Mouse (Mus musculus) testis, adult 2 months (tissue): ENCODE results near the gene Duox2.

ENCODE experiments used
- CTCF ChIP-seq: fragments of 200-500 bp; IDR thresholded peaks from 2 replicates; pipeline ENCODE4 v1.5.1; 2012; ENCODE audit warnings: low read depth, mild to moderate bottlenecking, inconsistent platforms, low read length, moderate library complexity; ENCODE audit not compliant: control insufficient read depth, insufficient read depth, insufficient replicate concordance
- POLR2A ChIP-seq: fragments of 200-500 bp; IDR thresholded peaks from 2 replicates; pipeline ENCODE4 v1.6.1; 2012; ENCODE audit warnings: low read depth, mild to moderate bottlenecking, inconsistent platforms, low read length, moderate library complexity; ENCODE audit not compliant: control insufficient read depth

DNA sequence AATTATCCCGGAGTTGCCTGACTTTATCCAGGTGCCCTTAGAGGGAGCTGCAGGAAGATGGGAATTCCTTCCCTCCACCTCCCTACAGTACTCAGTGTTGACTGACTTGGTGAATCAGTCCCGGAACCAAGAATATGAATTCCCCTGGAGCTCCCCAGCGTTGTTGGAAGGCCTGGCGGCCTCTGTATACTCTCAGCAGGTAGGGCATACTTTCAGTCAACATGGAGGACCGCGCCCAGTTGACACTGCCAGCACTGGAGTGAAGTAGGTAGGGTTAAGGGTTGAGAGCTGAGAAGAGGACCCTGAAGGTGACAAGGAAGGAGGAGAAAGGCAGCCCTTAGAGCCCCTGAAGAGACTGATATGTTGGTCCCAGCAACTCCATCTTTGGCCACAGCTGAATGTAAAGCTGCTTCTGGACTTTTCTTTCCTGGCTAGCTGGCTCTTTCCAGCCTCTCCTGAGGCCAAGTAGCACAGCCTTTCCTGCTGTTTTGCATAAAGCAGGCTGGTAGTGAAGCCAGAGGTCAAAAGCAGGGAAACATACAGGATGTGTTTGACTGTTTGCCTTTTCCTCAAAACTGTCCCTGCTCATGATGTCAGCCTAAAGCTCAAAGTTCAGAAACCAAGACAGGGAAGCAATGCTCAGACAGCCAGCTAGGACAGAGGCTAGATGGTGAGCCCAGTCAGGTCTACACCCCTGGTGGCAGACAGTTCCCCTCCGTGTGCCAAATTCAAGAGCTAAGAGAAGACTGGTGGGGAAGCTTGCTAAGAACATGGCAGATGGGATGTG, 31.6 kb downstream of the Duox2 start:
- TF ChIP-seq CTCF: no peak
- no peak for TF ChIP-seq POLR2A
